Mouse (Mus musculus) embryonic fibroblast, embryonic 13.5 days (primary cell): Measurements from ENCODE around the gene Dynll1.

Source experiments
- CTCF ChIP-seq: IDR thresholded peaks from 2 replicates; pipeline ENCODE4 v1.5.1; 2011; ENCODE audit warnings: mild to moderate bottlenecking, control low read depth, low read length, moderate library complexity, borderline replicate concordance; ENCODE audit not compliant: insufficient read depth
- POLR2A ChIP-seq: IDR thresholded peaks from 2 replicates; pipeline ENCODE4 v1.6.1; 2011; ENCODE audit warnings: low read depth, mild to moderate bottlenecking, control low read depth, low read length, moderate library complexity

GRCm38 (mm10) chr5:115266787-115267468 lies 33.9 kb downstream of the Dynll1 start:
- no peak for TF ChIP-seq CTCF
- no peak for TF ChIP-seq POLR2A
